Mouse (Mus musculus) urinary bladder, adult 2 months (tissue): ENCODE measurements at regions not wholly inside any gene's neighbourhood (a gene's known extent, or its start where the extent isn't known, plus 50 kb on each side); places are given as distances from the start of the nearest gene placed in this dataset.

Experiments used
- DNase-seq: peaks from one replicate; pipeline ENCODE4 v3.0.0; 2022; ENCODE audit warnings: low spot score

DNA sequence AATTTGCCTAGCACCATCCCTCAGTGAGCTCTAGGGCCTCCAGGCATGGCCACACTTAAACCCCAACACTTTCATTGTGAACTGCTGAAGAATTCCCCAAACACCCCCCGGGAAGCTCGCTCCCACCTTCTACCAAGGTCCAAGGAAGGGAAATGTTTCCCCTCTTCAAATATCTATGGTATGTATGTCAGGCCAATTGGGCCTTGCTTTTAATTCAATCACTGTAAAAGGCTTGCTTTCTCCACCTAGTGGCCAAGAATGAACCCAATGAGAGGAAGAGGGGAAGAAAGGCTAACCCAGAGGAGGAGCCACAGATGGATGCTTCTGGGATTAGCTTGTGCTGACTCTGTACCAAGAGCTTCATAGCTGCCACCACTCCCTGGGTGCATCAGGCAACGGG is 336.3 kb upstream of the Tgfbr2 start:
- DNase-seq = no peak

- no peak for DNase-seq
Observed at GRCm38 (mm10) chr9:116507756-116508155, 332.6 kb upstream of the Tgfbr2 start.

GRCm38 (mm10) chr9:116502831-116503230 is 327.7 kb upstream of the Tgfbr2 start:
- no peak for DNase-seq

GRCm38 (mm10) chr9:116500951-116501350 is 325.8 kb upstream of the Tgfbr2 start:
- DNase-seq = no peak

DNA sequence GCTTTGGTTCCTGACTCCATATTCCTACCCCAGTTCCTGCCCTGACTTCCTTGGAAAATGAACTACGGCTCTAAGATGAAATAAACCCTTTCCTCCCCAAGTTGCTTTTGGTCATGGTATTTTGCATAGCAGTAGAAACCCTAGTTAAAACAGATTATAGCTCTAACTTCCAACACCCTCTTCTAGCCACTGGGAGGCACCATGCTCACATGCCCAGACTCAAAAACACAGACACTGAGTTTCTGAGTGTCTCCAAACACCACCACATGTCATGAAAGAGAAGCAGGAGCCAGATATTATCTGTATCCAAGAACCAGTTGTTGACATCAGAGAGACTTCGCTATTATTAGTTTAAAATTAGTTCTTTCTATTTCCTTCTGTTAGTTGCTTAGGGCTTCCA is 316.1 kb upstream of the Tgfbr2 start:
- DNase-seq = no peak

GRCm38 (mm10) chr9:116489787-116490186 is 314.6 kb upstream of the Tgfbr2 start:
- no peak for DNase-seq

GRCm38 (mm10) chr9:116489273-116489672 is 314.1 kb upstream of the Tgfbr2 start:
- no peak for DNase-seq

GRCm38 (mm10) chr9:116477309-116477708 is 302.1 kb upstream of the Tgfbr2 start:
- DNase-seq = no peak

DNA sequence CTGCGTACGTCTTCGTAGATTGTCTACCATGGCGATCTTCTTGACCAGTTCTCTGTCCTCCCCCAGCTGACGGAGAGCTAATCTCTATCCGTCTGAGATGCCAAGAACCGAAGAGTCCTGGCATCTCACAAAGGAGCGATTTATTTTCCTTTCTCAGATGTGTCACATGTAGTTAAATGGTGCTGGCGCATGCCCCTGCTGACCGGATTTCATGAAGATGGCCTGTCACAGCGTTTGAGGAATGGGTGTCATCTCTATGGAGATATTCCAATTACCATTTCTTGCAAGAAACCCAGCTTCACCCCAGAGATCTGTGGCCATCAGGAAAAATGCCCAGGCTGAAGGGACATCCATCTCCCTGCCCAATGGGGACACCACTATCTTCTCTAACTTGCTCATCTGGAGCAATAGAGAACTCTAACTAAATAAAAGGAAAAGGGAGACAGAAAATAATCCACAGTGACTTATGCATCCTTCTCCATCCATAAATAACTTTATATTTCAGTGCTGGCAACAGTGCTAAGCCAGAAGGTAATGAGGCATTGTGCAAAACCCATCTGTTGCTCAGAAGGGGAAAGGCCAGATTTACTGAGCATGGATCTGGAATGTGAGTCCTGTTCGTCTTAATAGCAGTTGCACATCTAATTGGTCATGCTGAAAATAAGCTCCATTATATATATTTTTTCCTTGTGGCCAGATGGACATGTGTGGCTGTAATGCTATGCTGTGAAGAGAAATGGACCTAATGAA is 300.2 kb upstream of the Tgfbr2 start:
- no peak for DNase-seq

- no peak for DNase-seq
Observed at GRCm38 (mm10) chr9:116472855-116473254, 297.7 kb upstream of the Tgfbr2 start.

DNA sequence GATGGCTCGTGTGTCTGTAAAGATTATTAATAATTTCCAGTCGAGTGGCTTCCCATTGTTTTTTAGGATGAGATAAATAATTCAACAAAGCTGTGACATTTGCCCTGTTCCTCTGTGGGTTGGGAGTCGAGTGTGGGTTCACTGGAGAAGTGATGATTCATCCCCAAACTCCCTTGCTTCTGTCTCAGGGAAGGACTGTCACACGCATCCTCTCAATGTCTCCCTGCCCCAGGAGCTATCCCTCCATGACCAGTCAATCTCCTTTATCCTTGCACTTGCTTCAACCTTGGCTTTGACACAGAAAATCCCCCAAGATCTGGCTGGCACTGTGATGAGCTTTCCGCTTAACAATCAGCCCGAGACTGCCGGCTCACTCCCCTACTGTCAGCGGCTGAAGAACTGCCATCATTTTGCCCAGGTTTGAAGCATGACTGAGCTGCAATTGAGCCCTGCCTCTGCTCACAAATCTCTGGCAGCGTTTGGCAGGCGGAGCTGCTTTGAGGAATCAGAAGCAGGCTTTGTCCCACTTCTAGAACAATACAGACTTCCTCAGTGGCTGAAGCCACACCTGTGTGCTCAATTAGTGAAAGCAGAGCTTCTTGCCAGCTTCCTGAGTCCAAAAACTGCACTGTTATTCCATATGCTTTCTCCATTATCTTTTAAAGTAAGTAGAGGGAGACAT is 293.6 kb upstream of the Tgfbr2 start:
- no peak for DNase-seq

DNA sequence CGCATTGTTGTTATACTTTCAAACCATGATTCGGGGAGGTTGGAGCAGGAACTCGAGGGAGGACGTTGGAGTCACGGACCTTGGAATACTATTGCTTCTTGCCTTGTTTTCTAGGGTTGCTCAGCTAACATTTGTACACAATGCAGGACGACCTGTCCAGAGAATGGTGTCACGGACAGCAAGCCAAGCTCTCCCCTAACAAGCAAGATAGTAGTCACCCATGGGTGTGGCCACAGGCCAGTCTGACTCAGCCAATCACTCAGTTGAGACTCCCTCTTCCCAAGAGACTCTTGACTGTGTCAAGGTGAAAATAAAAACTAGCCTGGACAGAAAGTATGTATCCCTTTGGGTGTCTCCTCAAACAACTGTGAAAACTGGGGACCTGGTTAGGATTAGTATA is 291.2 kb upstream of the Tgfbr2 start:
- no peak for DNase-seq

DNA sequence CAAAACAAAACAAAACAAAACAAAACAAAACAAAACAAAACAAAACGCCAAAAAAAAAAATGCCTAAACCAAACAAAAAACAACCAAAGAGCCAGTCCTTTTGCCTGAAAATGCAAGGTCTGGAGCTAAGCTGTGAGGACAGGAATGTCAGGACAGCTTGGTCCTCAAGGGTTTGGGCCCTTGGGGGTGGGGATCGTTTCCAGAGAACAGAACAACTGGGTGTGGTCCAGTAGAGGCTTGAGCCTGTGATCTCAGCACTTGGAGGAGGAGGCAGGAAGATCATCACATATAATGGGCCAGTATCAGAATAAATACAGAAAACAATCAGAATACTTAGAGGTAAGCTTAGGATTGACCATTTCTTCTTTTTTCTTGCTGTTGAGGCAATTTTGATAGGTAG is 289.5 kb upstream of the Tgfbr2 start:
- DNase-seq = no peak

GRCm38 (mm10) chr9:116462232-116462631 is 287.1 kb upstream of the Tgfbr2 start:
- no peak for DNase-seq

GRCm38 (mm10) chr9:116460022-116460421 is 284.9 kb upstream of the Tgfbr2 start:
- DNase-seq = no peak

DNA sequence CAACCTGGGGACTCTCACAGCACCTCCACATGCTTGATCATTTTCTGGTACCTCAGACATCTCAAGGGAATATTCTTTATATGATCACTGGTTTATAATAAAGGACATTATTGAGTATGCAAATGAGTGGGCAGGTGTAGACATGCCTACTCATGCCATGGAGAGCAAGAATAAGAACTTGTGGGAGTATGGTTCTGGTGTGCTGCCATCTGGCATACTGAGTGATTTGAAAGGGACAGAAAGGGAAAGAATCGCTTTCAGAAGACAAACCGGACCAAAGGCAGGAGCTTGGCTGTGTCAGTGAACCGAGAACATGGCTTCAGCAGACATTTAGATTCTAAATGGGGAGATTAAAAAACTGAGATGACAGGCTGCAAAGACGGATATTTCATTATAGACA is 276.9 kb upstream of the Tgfbr2 start:
- no peak for DNase-seq

DNA sequence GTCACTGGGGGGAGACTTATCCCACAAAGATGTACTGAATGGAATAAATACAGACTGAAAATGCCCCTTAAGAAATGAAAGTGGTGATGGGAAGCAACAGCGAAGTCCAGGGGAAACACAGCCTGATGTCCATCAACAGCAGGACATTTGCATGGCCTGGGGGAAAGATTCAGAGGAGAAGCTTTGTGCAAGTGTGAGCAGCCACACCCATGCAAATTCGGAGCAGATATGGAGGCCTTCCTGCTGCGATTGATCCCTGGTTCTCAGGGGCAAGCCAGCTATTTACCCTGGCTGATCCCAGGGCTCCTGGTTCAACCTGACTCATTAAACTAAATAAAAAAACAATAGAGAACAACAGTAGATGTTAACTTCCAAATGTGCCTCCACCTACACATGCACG is 275.7 kb upstream of the Tgfbr2 start:
- no peak for DNase-seq

- DNase-seq = no peak
Observed at GRCm38 (mm10) chr9:116447734-116448133, 272.6 kb upstream of the Tgfbr2 start.

DNA sequence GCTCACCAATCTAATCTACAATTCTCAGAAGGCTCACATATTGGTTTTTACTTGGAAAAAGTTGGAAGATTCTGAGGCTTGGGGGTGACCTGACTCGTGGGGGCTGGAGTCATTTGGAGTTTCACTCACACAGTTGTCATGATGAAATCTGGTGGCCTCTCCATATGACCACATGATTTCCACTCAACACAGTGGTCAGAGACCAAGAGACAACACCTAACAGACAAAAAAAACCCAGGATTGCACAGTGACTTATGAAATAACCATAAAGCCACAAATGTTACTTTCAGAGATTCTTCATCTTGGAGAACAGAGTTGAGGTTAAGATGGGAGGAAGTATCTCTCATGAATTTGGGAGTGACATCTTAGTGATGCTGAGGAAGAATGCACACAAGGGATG is 263.4 kb upstream of the Tgfbr2 start:
- DNase-seq = no peak

GRCm38 (mm10) chr9:116434414-116434813 is 259.3 kb upstream of the Tgfbr2 start:
- no peak for DNase-seq

- DNase-seq = no peak
Observed at GRCm38 (mm10) chr9:116429061-116429460, 253.9 kb upstream of the Tgfbr2 start.

GRCm38 (mm10) chr9:116428475-116428874 is 253.3 kb upstream of the Tgfbr2 start:
- DNase-seq = no peak

DNA sequence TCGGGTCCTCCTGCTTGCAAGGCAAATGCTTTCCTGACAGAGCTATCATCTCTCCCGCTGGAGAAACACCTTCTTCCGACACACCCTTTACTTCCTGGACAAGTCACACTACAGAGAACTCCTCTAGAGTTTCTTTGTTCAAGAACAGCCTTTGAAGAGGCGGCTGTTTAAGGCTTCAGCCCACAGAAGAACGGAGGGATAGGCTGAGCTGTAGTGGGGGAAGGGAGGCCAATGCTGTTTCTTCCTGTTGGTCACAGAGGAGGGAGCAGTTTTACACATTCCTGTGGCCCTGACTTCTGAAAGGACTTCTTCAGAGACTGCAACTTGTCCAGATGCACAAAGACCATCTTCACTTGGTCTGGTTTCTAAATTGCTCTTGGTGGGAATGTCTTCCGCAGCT is 252.1 kb upstream of the Tgfbr2 start:
- no peak for DNase-seq
